Mouse (Mus musculus) embryonic fibroblast, embryonic 13.5 days (primary cell): ENCODE data around the gene Gtf2i.

Experiments
- CTCF ChIP-seq: IDR thresholded peaks from 2 replicates; pipeline ENCODE4 v1.5.1; 2011; ENCODE audit warnings: mild to moderate bottlenecking, control low read depth, low read length, moderate library complexity, borderline replicate concordance; ENCODE audit not compliant: insufficient read depth
- POLR2A ChIP-seq: IDR thresholded peaks from 2 replicates; pipeline ENCODE4 v1.6.1; 2011; ENCODE audit warnings: low read depth, mild to moderate bottlenecking, control low read depth, low read length, moderate library complexity

- no peak for TF ChIP-seq POLR2A
- TF ChIP-seq CTCF = no peak
Observed at GRCm38 (mm10) chr5:134322355-134322754, 7.8 kb upstream of the Gtf2i start.
